Mouse (Mus musculus) E14TG2a.4 (cell line): ENCODE results near the gene Ttll11.

ENCODE experiments used
- H3K27me3 ChIP-seq: 2 replicates; pipeline ENCODE4 v1.6.1; 2014; ENCODE audit warnings: low read length, control low read depth; ENCODE audit not compliant: insufficient read depth
- H3K36me3 ChIP-seq: 2 replicates; pipeline ENCODE4 v1.6.1; 2014; ENCODE audit warnings: low read length, control low read depth; ENCODE audit not compliant: insufficient read depth
- H3K4me1 ChIP-seq: replicated peaks from 2 replicates; pipeline ENCODE4 v1.6.1; 2014; ENCODE audit warnings: low read depth, low read length, control low read depth
- H3K4me3 ChIP-seq: replicated peaks from 2 replicates; pipeline ENCODE4 v1.5.1; 2014; ENCODE audit warnings: mild to moderate bottlenecking, low read length
- H3K9me3 ChIP-seq: 2 replicates; pipeline ENCODE4 v1.6.1; 2014; ENCODE audit warnings: low read length, control low read depth
- CTCF ChIP-seq: conservative IDR thresholded peaks from 2 replicates; pipeline ENCODE4 v1.5.1; 2014; ENCODE audit warnings: low read length
- NANOG ChIP-seq: IDR thresholded peaks from 2 replicates; pipeline ENCODE4 v1.6.1; 2014; ENCODE audit warnings: borderline replicate concordance, low read length, mixed read lengths
- POU5F1 ChIP-seq: IDR thresholded peaks from 2 replicates; pipeline ENCODE4 v1.6.1; 2014; ENCODE audit warnings: low read length, borderline replicate concordance

The Ttll11 gene

DNA sequence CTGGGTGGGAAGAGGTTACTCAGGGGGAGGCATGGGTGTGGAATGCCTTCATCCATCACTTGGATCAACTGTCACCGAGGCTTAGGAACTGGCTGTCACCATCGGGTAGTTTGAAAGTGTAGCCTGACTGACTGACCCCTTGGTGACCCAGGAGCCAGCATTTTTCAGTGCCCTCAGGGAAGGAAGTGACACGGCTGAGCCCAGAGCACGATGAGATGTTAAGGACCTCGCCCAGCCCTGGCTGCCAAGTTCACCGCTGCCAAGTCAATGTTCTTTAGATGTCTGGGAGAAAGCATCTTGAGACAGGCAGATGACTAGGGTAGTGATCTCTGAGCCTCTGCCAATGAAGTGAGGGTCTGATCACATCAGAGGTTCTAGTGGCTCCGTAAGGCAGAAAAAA lies 95.4 kb downstream of the Ttll11 start:
- no peaks in the 10 kb centered on the region for H3K36me3 ChIP-seq
- no peak overlapping the region for H3K4me3 ChIP-seq
- peaks cover 43% of the 10 kb centered on the region for H3K27me3 ChIP-seq
- TF ChIP-seq NANOG (no peak), POU5F1 (no peak), CTCF (no peak)
- H3K4me1 ChIP-seq: peaks cover 16% of the 10 kb centered on the region
- no peaks in the 10 kb centered on the region for H3K9me3 ChIP-seq

DNA sequence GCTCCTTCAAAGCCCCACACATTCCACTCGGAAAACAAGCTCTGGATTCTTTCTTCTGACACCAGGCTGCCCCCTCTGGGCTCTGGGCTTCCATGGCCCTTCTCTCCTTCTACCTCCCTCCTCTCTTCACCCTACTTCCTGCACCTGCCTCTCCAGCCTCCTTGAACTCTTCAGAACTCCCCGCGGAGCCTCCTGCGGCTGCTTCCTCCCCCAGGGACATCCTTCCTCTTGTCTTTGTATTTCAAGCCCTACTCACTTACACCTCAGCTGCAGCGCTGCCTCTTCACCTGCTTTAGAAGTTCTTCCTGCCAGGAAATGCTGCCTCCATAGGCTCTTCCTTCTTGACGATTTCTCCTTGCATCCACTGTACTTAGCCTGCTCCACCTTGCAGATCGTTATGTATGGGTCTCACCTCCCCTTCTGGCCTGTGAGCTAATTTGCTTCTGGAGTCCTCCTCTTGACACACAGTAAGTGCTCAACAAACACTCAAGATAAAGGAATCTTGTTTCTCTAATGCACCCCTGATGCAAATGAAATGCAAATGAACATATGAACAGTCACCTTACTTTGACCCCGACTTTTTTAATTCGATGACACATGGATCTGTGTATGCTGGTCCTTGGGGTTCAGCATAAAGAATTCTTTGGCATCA lies 97.3 kb downstream of the Ttll11 start:
- no peak for TF ChIP-seq CTCF
- no peak for TF ChIP-seq POU5F1
- no peak for TF ChIP-seq NANOG
- no peak overlapping the region for H3K4me3 ChIP-seq
- no peaks in the 10 kb centered on the region for H3K9me3 ChIP-seq
- H3K27me3 ChIP-seq: peaks cover 55% of the 10 kb centered on the region
- no peaks in the 10 kb centered on the region for H3K36me3 ChIP-seq
- H3K4me1 ChIP-seq: peaks cover 30% of the 10 kb centered on the region

DNA sequence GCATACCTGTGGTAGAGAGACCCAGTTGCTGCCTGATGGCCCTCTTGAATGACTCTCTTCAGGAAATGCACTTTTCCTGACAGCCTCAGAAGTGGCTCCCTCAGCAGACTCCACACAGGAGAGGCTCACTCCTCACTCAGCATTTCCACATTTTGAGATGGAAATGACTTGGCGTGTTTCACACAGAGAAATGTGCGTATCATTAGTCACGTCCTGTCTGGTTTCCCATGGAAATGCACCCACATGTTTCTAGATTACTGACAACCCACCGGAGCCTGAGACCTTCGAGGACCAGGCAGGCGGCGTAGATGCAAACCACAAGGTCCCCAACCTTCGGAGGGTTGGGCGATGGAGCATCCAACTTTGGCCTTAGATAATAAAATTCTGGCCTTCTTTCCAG lies 97.8 kb downstream of the Ttll11 start:
- Histone ChIP-seq H3K4me3 (no peak overlapping the region), H3K9me3 (no peaks in the 10 kb centered on the region)
- TF ChIP-seq POU5F1: no peak
- no peak for TF ChIP-seq CTCF
- no peak for TF ChIP-seq NANOG

DNA sequence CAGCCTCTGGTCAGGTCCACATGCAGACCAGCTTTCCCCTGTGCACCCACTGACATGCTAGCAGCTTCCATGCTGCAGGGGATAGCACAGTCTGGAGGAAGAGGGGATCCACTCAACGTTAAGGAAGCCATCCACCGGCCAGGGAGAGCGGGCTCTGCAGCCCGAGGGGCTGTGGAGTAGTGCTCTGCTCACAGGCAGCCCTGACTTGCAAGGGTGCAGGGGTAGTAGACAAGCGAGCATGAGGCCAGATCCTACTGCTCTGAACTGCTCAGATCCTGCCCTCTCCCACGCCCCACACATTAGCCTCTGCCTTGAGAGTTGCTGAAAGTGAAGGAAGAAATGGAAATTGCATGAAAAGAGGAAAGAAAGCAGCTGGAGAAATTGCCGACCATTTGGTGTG lies 99.4 kb downstream of the Ttll11 start:
- Histone ChIP-seq H3K4me1 (peaks cover 35% of the 10 kb centered on the region), H3K4me3 (no peak overlapping the region), H3K36me3 (no peaks in the 10 kb centered on the region), H3K9me3 (no peaks in the 10 kb centered on the region), H3K27me3 (peaks cover 57% of the 10 kb centered on the region)
- TF ChIP-seq POU5F1 (no peak), NANOG (no peak), CTCF (no peak)

More for the DNA sequence above, 97.8 kb downstream of the Ttll11 start:
- H3K4me1 ChIP-seq: peaks cover 34% of the 10 kb centered on the region
- no peaks in the 10 kb centered on the region for H3K36me3 ChIP-seq
- H3K27me3 ChIP-seq: peaks cover 56% of the 10 kb centered on the region

DNA sequence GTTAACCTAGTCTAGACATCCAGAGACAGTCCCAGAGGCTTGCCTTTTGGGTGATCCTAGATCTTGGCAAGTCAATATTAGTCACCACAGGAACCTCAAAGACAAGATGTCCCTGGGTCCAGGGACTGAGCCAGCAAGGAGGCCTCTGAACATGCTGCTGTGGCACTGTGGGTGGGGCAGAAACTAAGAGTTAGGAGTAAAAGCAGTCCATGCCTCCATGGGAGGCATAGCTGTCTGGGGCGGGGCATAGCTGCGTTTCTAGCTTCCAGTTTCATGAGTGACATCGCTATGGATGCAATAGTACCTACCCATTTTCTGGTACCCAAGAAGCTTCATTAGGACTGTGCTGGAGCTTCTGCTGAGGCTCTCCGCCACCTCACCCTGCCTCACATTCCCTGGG lies 99.8 kb downstream of the Ttll11 start:
- Histone ChIP-seq H3K27me3 (peaks cover 60% of the 10 kb centered on the region), H3K4me3 (no peak overlapping the region), H3K36me3 (no peaks in the 10 kb centered on the region), H3K4me1 (peaks cover 35% of the 10 kb centered on the region), H3K9me3 (no peaks in the 10 kb centered on the region)
- TF ChIP-seq NANOG (no peak), CTCF (no peak), POU5F1 (no peak)

DNA sequence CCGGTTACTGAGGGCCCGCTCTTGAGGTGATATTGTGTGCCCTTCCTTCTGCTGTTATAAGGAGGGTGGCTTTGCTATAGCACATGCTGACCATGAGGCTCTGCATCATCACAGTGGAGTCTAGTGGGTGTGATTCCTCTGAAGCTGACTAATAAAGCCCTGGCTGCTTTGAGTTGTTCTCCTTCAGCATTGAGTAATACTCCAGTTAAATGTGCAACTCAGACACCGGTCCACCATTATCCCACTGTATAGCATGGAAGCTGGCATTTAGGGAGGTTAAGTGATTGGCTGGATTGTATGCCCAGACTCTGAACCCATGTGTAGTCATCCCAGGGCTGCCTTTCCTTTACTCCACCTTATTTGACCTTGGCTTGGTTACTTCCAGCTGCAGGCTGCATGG lies 101.2 kb downstream of the Ttll11 start:
- H3K27me3 ChIP-seq: peaks cover 53% of the 10 kb centered on the region
- TF ChIP-seq NANOG (no peak), POU5F1 (no peak), CTCF (no peak)
- H3K9me3 ChIP-seq: no peaks in the 10 kb centered on the region
- no peak overlapping the region for H3K4me3 ChIP-seq
- H3K36me3 ChIP-seq: no peaks in the 10 kb centered on the region
- H3K4me1 ChIP-seq: peaks cover 37% of the 10 kb centered on the region

DNA sequence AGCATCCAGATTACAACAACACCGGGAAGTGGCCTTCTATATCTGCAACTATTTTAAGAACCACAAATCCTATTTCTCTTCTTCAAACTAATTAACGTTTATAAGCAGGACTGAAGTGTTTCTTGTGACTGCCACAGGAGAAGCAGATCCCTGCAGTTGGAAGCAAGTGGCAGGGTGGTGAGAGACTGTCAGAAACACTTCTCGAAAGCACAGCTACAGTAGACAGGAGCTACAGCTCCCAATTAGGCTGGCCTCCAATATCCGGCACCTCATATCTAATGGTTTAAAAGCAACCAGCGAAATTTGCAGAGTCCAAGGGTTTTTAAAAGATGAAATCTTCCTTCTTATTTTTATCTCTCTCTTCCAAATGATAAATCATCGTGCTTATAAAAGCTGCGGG lies 104.1 kb downstream of the Ttll11 start:
- Histone ChIP-seq H3K4me1 (peaks cover 44% of the 10 kb centered on the region), H3K36me3 (no peaks in the 10 kb centered on the region), H3K27me3 (peaks cover 38% of the 10 kb centered on the region), H3K4me3 (no peak overlapping the region), H3K9me3 (peaks cover 5% of the 10 kb centered on the region)
- TF ChIP-seq NANOG (no peak), POU5F1 (no peak), CTCF (no peak)

DNA sequence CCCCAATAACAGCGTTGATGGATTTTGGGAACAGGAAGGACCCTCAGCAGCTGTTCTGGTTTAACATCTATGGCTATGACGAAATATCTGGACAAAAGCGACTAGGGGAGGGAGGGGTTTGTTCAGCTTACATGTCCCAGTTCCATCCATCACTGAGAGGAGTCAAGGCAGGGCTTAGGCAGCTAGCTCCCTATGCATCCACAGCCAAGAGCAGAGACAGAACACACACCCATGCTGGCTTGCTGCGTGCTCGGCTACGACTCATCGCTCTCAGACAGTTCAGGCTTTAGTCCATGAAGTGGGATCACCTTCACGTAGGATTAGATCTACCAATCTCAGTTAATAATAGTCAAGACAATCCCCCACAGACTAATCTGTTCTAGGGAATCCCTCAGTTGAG lies 105.3 kb downstream of the Ttll11 start:
- peaks cover 33% of the 10 kb centered on the region for H3K27me3 ChIP-seq
- H3K4me1 ChIP-seq: peaks cover 43% of the 10 kb centered on the region
- peaks cover 5% of the 10 kb centered on the region for H3K9me3 ChIP-seq
- TF ChIP-seq POU5F1 (no peak), CTCF (no peak), NANOG (no peak)
- no peaks in the 10 kb centered on the region for H3K36me3 ChIP-seq
- H3K4me3 ChIP-seq: no peak overlapping the region

DNA sequence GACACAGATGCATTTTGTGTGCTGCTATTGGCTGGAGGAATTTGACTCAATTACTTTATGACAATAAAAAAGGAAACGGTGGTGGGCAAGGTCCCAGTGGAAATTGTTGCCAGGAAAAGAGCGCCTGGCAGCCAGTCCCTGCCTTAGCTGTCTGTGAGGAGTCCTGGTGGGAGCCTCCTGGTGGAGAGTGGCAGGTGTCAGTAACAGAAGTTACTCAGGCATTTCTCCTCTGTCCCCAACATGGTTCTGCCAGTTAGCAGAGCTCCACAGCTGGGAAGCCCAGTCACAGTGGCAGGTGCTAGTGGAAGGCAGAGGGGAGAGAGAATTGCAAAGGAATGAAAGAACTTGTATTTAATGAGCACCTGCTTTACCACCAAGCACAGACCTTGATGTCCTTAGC lies 110.5 kb downstream of the Ttll11 start:
- no peak for TF ChIP-seq POU5F1
- no peak for TF ChIP-seq CTCF
- TF ChIP-seq NANOG: no peak
- Histone ChIP-seq H3K9me3 (peaks cover 5% of the 10 kb centered on the region), H3K27me3 (peaks cover 17% of the 10 kb centered on the region), H3K4me1 (peaks cover 36% of the 10 kb centered on the region), H3K4me3 (no peak overlapping the region), H3K36me3 (no peaks in the 10 kb centered on the region)
